Mouse (Mus musculus) spleen, adult 10 weeks (tissue): ENCODE measurements around the gene Cnot3. TPM values are rescaled to one million over a fixed set of nuclear protein-coding genes. Genes with fewer than 3 reads are reported as not detected.

Source experiments
- polyA plus RNA-seq: library from polyadenylated mRNA; stranded (reverse); fragments of 350-450 nt; fragmentation: Illumina TruSeq; extraction: RNeasy Lipid Tissue Mini Kit (QIAGEN cat#74804); gene quantifications from one replicate; pipeline ENCODE4 v1.2.3, GENCODE M21; 2015; ENCODE audit warnings: low replicate concordance; ENCODE audit not compliant: insufficient read depth

The Cnot3 gene
- 58.3 TPM for polyA plus RNA-seq

DNA sequence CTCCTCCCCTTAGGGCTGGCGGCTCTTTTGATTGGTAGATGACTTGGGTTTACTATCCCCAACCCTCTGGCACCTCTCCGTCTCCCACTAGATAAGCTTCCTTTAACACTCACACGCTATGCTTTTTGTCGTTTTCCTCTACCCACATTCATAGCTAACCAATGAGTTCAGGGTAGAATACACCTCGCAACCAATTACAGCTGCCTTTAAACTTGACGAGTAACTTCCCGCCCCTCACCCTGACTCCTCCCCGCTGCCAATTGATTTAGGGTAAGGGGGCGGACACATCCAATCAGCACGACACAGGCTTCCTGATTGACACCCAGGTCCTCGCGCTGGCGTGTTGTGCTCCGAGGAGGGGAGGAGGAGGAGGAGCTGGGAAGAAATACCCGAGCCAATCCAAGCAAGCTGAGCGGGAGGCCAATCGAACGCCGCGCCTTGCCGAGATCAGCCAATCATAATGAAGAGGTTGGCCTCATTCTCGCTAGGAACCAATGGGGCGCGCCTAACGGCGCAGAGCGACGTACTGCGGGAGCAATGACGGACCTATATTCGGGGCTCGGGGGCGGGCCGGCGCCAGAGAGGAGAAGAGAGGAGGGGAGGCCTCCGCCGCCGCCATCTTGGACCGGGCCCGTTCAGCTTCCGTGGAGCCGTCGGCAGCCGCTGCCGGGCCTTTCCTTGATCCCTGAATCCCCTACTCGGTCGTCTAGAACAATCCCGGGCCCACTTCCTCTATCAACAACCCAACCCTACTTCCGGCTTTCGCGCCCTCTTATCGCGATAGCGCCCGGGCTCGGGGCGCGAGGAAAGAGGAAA is at the start of gene Cnot3:
TSS of gene Cnot3 (plus strand) at position 597 of the 816 bp plus-strand sequence.

DNA sequence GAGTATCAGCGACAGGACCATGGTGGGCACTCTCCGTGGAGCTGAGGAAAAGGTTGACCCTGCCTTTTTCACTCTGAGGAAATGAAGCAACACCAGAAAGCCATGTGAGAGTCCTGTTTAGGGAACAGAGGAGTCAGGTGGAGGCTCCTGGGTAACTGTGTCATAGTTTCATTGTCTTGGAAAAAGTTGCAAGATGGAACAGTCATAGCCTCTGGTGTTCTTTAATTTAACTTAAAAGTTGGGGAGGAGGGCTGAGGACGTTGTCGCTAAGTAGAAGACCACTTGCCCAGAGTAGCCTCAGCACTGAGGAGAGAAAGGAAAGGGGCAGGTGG is 29.0 kb upstream of the Cnot3 start, which contains the start of gene Oscar:
TSS of gene Oscar (minus strand) at position 101 of the 332 bp plus-strand sequence.

GRCm38 (mm10) chr7:3617242-3617995 is 27.6 kb upstream of the Cnot3 start, which contains the start of gene Ndufa3:
Gene Ndufa3 (plus strand): TSS chr7:3617373.

DNA sequence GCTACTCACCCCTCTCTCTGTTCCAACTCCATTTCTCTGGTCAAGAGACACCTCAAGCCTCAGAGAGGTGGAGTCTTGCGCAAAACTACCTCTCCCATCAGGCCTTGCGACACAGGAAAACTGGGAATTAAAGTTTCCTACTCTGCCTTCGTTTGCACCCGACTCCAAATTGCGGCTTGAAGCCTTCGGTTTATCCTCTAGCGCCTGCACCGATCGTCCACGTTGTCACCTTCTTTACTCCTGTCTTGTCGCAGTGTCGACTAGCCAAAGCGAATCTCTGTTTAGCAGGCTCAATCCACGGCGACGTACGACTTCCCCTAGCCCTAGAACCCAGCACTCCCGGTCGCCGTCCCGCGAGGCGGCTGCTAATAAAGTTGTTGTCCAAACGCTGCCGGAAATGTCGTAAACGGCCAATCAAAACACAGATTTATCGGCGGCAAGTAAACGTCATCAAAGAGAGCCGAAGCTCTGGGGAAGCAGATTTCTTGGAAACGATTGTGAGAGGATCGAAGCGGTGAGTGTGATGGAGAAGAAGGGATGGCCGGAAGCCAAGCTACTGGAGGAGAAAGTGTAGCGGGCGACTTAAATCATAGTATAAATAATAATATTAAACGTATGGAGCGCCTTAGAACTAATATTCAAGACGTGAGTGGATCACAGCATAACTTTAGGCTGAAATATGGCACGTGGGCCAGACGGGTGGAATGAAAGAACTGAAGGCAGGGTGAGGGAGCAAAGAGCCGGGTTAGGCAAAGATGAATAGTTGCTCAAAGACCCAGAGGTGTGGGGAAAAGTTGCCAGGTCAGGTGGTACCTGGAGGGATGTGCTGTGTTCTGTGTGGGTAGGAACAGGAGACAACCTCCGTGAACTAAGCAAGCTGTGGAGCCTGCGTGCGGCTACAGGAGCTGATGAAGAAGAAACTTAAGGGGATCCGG is 15.3 kb upstream of the Cnot3 start, which contains the start of the genes Tfpt and Prpf31:
TSS of gene Tfpt (minus strand) at position 387 of the 935 bp plus-strand sequence.
TSS of gene Prpf31 (plus strand) at position 443 of the 935 bp plus-strand sequence.

GRCm38 (mm10) chr7:3665215-3666114 is 20.4 kb downstream of the Cnot3 start, which contains the start of gene Leng1:
Gene Leng1 (minus strand): TSS chr7:3665840.

DNA sequence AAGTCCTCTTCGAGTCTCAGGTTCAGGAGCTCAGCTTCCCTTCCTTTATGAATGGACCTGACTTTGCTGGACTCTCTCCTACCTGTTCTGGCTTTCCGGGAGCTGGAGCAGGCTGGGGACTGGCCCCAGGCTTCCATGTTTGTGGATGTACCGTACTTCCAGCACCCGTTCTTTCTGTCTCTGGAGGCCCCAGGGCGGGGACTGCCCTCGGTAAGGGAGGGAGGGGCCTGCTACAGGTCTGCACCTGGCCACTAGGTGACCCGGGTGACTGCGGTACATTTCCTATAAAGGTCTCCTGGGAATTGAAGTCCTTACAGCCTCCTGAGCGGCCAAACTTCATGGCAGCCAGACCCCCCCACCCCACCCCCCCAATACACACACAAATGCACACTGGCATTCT is 32.3 kb downstream of the Cnot3 start, which contains the start of gene Tmc4:
TSS of gene Tmc4 (minus strand) at position 212 of the 400 bp plus-strand sequence.

DNA sequence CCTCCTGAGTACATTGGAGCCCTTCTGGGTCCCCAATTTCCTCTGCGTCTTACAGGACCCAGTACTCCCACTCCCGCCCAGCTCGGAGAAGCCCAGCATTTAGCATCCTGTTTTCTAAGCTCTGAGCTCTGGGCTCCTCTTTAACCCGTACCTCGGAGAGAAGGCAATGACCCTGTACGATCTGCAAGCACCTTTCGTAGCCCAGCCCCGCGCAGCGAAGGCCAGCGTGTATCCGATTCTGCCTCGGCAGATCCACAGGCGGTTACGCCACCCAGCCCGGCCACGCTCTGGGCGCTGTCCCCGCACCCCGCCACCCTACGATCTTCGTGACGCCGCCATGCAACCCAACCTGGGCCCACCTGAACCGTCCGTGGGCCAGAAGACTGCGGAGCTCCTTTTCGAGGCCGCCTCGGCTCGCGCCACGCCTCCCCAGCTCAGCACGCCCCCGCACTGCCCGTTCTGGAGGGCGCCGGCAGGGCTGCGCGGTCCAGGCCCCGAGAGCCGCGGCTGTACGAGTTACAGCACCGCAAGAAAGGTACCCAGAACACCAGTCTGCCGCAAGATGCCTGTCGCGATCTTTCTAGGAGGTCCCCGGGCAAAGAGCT is 47.4 kb downstream of the Cnot3 start, which contains the start of gene Tsen34:
TSS of gene Tsen34 (plus strand) at position 482 of the 605 bp plus-strand sequence.

DNA sequence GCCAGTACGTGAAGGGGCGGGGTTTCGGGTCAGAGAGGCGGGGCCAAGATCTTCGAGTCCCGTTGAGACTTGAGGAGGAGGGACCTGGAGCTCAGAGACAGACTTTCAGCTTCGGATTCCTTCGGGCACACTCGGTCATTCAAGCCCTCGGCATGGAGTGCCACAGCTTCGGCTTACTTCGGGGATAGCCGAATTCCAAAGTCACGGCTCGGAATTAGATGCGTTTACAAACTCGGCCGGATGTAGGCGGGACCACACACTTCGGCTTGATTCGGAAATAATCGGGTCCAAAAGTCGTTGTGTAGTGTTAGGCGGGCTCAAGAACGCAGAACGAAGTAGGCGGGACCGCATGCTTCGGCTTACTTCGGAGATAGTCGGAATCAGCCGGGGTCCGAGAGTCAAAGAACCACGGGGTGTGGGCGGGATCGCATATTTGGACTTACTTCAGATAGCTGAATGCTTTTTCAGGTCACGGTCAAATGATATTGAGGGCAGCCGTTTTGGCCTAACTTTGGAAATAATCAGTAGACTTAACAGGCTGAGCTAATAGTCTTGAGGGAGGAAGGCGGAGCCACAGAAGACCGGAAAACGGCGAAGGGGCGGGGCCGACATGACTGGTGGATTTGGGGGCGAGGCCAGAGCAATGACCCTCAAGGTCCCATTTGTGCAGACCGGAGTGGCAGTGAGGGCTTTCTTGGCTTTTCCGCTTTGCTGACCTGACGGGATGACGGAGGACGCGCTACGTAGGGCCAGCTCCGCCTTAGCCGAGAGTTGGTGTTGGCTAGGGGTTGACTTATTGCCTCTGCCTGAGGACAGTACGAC is 48.1 kb downstream of the Cnot3 start, which contains the start of gene Mboat7:
TSS of gene Mboat7 (minus strand) at position 537 of the 822 bp plus-strand sequence.

DNA sequence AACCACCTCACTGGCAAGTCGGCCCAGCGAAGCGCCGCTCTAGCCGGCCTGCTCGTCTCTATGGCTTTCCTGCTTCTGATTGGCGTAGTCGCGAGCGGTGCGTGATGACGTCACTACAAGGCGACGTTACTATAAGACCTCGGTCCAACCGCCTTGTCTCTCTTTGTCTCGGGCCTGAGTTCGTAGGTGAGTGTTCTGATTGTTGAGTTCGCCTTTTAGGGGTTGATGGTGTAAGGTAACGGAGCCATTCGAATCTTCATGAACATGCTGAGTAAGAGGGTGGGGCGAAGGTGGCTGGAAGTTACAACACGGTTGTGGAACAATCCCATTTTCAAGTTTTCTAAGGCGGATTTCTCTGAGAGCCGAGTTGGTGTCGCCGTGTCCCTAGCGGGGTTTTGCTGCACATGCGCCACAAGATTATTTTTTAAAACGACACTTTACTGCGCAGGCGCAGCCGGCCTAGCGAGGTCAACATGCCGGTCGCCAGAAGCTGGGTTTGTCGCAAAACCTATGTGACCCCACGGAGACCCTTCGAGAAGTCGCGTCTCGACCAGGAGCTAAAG is 58.9 kb downstream of the Cnot3 start, which contains the start of gene Rps9:
TSS of gene Rps9 (plus strand) at position 115 of the 563 bp plus-strand sequence.

Other genes with a start within 250 kb of the Cnot3 start
- not detected for gene Cacng6, start 221.1 kb upstream of the Cnot3 start, polyA plus RNA-seq
- 1.7 TPM for gene Tarm1, start 142.6 kb upstream of the Cnot3 start, polyA plus RNA-seq
- not detected for gene Oscar, start 29.1 kb upstream of the Cnot3 start, polyA plus RNA-seq
- gene Ndufa3, start 27.9 kb upstream of the Cnot3 start, polyA plus RNA-seq: 196 TPM
- 14.9 TPM for gene Tfpt, start 15.3 kb upstream of the Cnot3 start, polyA plus RNA-seq
- 53.4 TPM for gene Prpf31, start 15.3 kb upstream of the Cnot3 start, polyA plus RNA-seq
- 7.1 TPM for gene Leng1, start 20.6 kb downstream of the Cnot3 start, polyA plus RNA-seq
- 16.0 TPM for gene Tmc4, start 32.3 kb downstream of the Cnot3 start, polyA plus RNA-seq
- 8.9 TPM for gene Tsen34, start 47.6 kb downstream of the Cnot3 start, polyA plus RNA-seq
- 44.1 TPM for gene Mboat7, start 48.3 kb downstream of the Cnot3 start, polyA plus RNA-seq
- 949 TPM for gene Rps9, start 58.7 kb downstream of the Cnot3 start, polyA plus RNA-seq
- 136 TPM for gene Pirb, start 75.1 kb downstream of the Cnot3 start, polyA plus RNA-seq
- gene Gm15448, start 180.4 kb downstream of the Cnot3 start, polyA plus RNA-seq: 8.1 TPM
- 51.2 TPM for gene Pira2, start 199.8 kb downstream of the Cnot3 start, polyA plus RNA-seq